In genomic region chr2:109675973-109676617, GRCm38 (mm10) we compare ENCODE assay signal across 9 mouse cellular contexts. TPM values are rescaled to one million over a fixed set of nuclear protein-coding genes. Genes with fewer than 3 reads are reported as not detected.
DNase-seq lines count a peak whose midpoint lies in the region; ATAC-seq and TF ChIP-seq lines count a peak whose summit lies in the region.
"Had no signal": no experiment of that assay in that cellular context is flagged by ENCODE, and none has a peak within 500 bp of the region (broad histone marks: within the 10 kb centered on the region; RNA-seq: fewer than 3 reads in every experiment).

No protein-coding gene starts in this region.

- DNase-seq in layer of hippocampus, adult 2 months (ENCODE audit: low spot score in 2 of 2), result no peak
- DNase-seq in layer of hippocampus, adult 9-11 months, result no peak
- peak; percentile 94 for DNase-seq in intestine, embryonic 14.5 days (ENCODE audit: low spot score)

- peak overlapping the region; percentile 70 for H3K4me3 ChIP-seq in layer of hippocampus, adult 2 months
- peak overlapping the region; percentile 59 for H3K4me3 ChIP-seq in forebrain, embryonic 13.5 days
- H3K4me3 ChIP-seq in intestine, embryonic 14.5 days (ENCODE audit: low read depth, low read length), result peak overlapping the region; percentile 13; the same call in 1 of the 2 replicates
- peak overlapping the region; percentile 11; the same call in 1 of the 2 replicates for H3K4me3 ChIP-seq in limb, embryonic 15.5 days
- H3K4me3 ChIP-seq in neural tube, embryonic 13.5 days, result peak overlapping the region; percentile 64

- peak overlapping the region; percentile 96 for H3K4me2 ChIP-seq in forebrain, embryonic 13.5 days
- peak overlapping the region; percentile 40 for H3K4me2 ChIP-seq in intestine, embryonic 14.5 days (ENCODE audit: low read length)
- H3K4me2 ChIP-seq in limb, embryonic 15.5 days, result peak overlapping the region; percentile 32
- peak overlapping the region; percentile 91 for H3K4me2 ChIP-seq in neural tube, embryonic 13.5 days

- peak; percentile 31 for ATAC-seq in cerebellum, adult (ENCODE audit: insufficient number of reproducible peaks, low FRiP score, low TSS enrichment)
- ATAC-seq in forebrain, embryonic 13.5 days, result no peak
- ATAC-seq in intestine, embryonic 14.5 days (replicated peaks; ENCODE audit: low FRiP score, low TSS enrichment, low read depth), result no peak
- ATAC-seq in limb, embryonic 15.5 days (ENCODE audit: insufficient number of reproducible peaks, low FRiP score, low TSS enrichment, low read depth), result no peak
- ATAC-seq in neural tube, embryonic 13.5 days (ENCODE audit: low read depth), result no peak
- no peak for ATAC-seq in erythroid progenitor cell, adult 5-6 weeks (replicated peaks; ENCODE audit: low FRiP score, poor library complexity, severe bottlenecking)

- H3K9ac ChIP-seq in forebrain, embryonic 13.5 days, result no peak overlapping the region
- H3K9ac ChIP-seq in intestine, embryonic 14.5 days (ENCODE audit: low read length), result no peak overlapping the region
- no peak overlapping the region for H3K9ac ChIP-seq in limb, embryonic 15.5 days
- H3K9ac ChIP-seq in neural tube, embryonic 13.5 days, result peak overlapping the region; percentile 82

- no peaks in the 10 kb centered on the region for H3K36me3 ChIP-seq in forebrain, embryonic 13.5 days (ENCODE audit: poor library complexity, severe bottlenecking)
- H3K36me3 ChIP-seq in intestine, embryonic 14.5 days (ENCODE audit: control insufficient read depth, insufficient read depth, low read length), result no peaks in the 10 kb centered on the region
- H3K36me3 ChIP-seq in limb, embryonic 15.5 days, result no peaks in the 10 kb centered on the region
- H3K36me3 ChIP-seq in neural tube, embryonic 13.5 days, result no peaks in the 10 kb centered on the region
- H3K36me3 ChIP-seq: G1E had no signal

- peak; percentile 72 for TF ChIP-seq CTCF in layer of hippocampus, adult 2 months (conservative IDR thresholded peaks at IDR 0.05)

- peaks cover 69% of the 10 kb centered on the region for H3K27me3 ChIP-seq in forebrain, embryonic 13.5 days
- peaks cover 69% of the 10 kb centered on the region for H3K27me3 ChIP-seq in intestine, embryonic 14.5 days (replicated peaks; ENCODE audit: control insufficient read depth, insufficient read depth, low read length)
- H3K27me3 ChIP-seq in limb, embryonic 15.5 days, result peaks cover 63% of the 10 kb centered on the region
- H3K27me3 ChIP-seq in neural tube, embryonic 13.5 days, result peaks cover 71% of the 10 kb centered on the region

- peak overlapping the region; percentile 75 for H3K27ac ChIP-seq in layer of hippocampus, adult 2 months
- H3K27ac ChIP-seq in forebrain, embryonic 13.5 days, result no peak overlapping the region
- no peak overlapping the region for H3K27ac ChIP-seq in intestine, embryonic 14.5 days (ENCODE audit: low read depth)
- no peak overlapping the region for H3K27ac ChIP-seq in limb, embryonic 15.5 days
- no peak overlapping the region for H3K27ac ChIP-seq in neural tube, embryonic 13.5 days (replicated peaks)

- H3K4me1 ChIP-seq in forebrain, embryonic 13.5 days, result peaks cover 41% of the 10 kb centered on the region
- peaks cover 13% of the 10 kb centered on the region; the same call in 1 of the 2 replicates for H3K4me1 ChIP-seq in intestine, embryonic 14.5 days (replicated peaks; ENCODE audit: control insufficient read depth, insufficient read depth, low read length)
- peaks cover 25% of the 10 kb centered on the region for H3K4me1 ChIP-seq in limb, embryonic 15.5 days
- peaks cover 55% of the 10 kb centered on the region for H3K4me1 ChIP-seq in neural tube, embryonic 13.5 days (replicated peaks)

- WGBS in forebrain, embryonic 13.5 days, result under 1% methylated on average over 29 of the region's 29 CpGs
- under 1% methylated on average over 29 of the region's 29 CpGs for WGBS in intestine, embryonic 14.5 days
- WGBS in limb, embryonic 15.5 days, result 1% methylated on average over 29 of the region's 29 CpGs
- under 1% methylated on average over 29 of the region's 29 CpGs for WGBS in neural tube, embryonic 13.5 days

- H3K9me3 ChIP-seq in forebrain, embryonic 13.5 days (replicated peaks), result no peaks in the 10 kb centered on the region
- H3K9me3 ChIP-seq in intestine, embryonic 14.5 days (ENCODE audit: control insufficient read depth, low read length), result no peaks in the 10 kb centered on the region
- H3K9me3 ChIP-seq in limb, embryonic 15.5 days, result no peaks in the 10 kb centered on the region
- no peaks in the 10 kb centered on the region for H3K9me3 ChIP-seq in neural tube, embryonic 13.5 days

RNA-seq across cellular contexts. Expression of gene Bdnf, which starts 1.6 kb away (rescaled TPM):
- total RNA-seq in layer of hippocampus, adult 2 months (2021), result 10 to 100 TPM; 29.6 to 31.2 TPM
- 0.74 and 1.2 TPM in 2 replicates for polyA plus RNA-seq in forebrain, embryonic 13.5 days (2015; fragmentation: Nextera tagmentation; extraction: Ambion mirVana)
- polyA plus RNA-seq in intestine, embryonic 14.5 days (2014; fragmentation: Nextera tagmentation; extraction: Ambion mirVana), result 4.2 and 4.9 TPM in 2 replicates
- polyA plus RNA-seq in limb, embryonic 15.5 days (2015; fragmentation: Nextera tagmentation; extraction: Ambion mirVana), result 2.4 and 3.0 TPM in 2 replicates
- polyA plus RNA-seq in neural tube, embryonic 13.5 days (2015; fragmentation: Nextera tagmentation; extraction: Ambion mirVana), result 3.1 and 3.2 TPM in 2 replicates
- not detected in 2 replicates for total RNA-seq in erythroid progenitor cell, adult 5-6 weeks (2015; ENCODE audit: low replicate concordance)
- not detected in 2 replicates for total RNA-seq in erythroid progenitor cell, adult 5-6 weeks (2017; ENCODE audit: low replicate concordance)
- polyA plus RNA-seq: G1E had no signal

Comparison
In these comparisons a context has a peak if more than half of its experiments do, and no peak if none do; other contexts are left out.
1. H3K4me3 ChIP-seq: peak in every context shown above with its lines; median percentile 70 in layer of hippocampus, adult 2 months; 64 in neural tube, embryonic 13.5 days; 59 in forebrain, embryonic 13.5 days; 13 in intestine, embryonic 14.5 days; 11 in limb, embryonic 15.5 days.
2. H3K4me2 ChIP-seq: peak in every context shown above with its lines; median percentile 96 in forebrain, embryonic 13.5 days; 91 in neural tube, embryonic 13.5 days; 40 in intestine, embryonic 14.5 days; 32 in limb, embryonic 15.5 days.